Mouse (Mus musculus) CH12.LX (cell line): Measurements from ENCODE around the gene Coa7.

Experiments
- BHLHE40 ChIP-seq: IDR thresholded peaks from 2 replicates; pipeline ENCODE4 v1.6.1; 2011; ENCODE audit warnings: mild to moderate bottlenecking, low read depth, low read length, improper control_type of control experiment
- CTCF ChIP-seq, 2 experiments: IDR thresholded peaks in 1 of 2; conservative IDR thresholded peaks in 1 of 2; 2 replicates each; pipeline ENCODE4 v1.5.1; 2011 to 2012; ENCODE audit warnings: low read depth in 2 of 2, low read length in 2 of 2, improper control_type of control experiment in 1 of 2, inconsistent platforms in 1 of 2, mild to moderate bottlenecking in 1 of 2, moderate library complexity in 1 of 2
- E2F4 ChIP-seq: IDR thresholded peaks from 2 replicates; pipeline ENCODE4 v1.6.1; 2011; ENCODE audit warnings: low read depth, low read length, improper control_type of control experiment; ENCODE audit not compliant: insufficient replicate concordance
- ELF1 ChIP-seq: IDR thresholded peaks from 2 replicates; pipeline ENCODE4 v1.6.1; 2014; ENCODE audit warnings: low read depth, mild to moderate bottlenecking, inconsistent platforms, low read length, improper control_type of control experiment
- EP300 ChIP-seq: IDR thresholded peaks from 2 replicates; pipeline ENCODE4 v1.6.1; 2011; ENCODE audit warnings: low read length, improper control_type of control experiment
- HCFC1 ChIP-seq: IDR thresholded peaks from 2 replicates; pipeline ENCODE4 v1.6.1; 2012; ENCODE audit warnings: low read depth, mild to moderate bottlenecking, inconsistent platforms, low read length, improper control_type of control experiment
- MAX ChIP-seq: IDR thresholded peaks from 2 replicates; pipeline ENCODE4 v1.6.1; 2011; ENCODE audit warnings: low read length, improper control_type of control experiment
- MAZ ChIP-seq: IDR thresholded peaks from 2 replicates; pipeline ENCODE4 v1.6.1; 2012; ENCODE audit warnings: low read depth, mild to moderate bottlenecking, inconsistent platforms, low read length, improper control_type of control experiment, moderate library complexity
- POLR2A ChIP-seq: IDR thresholded peaks from 2 replicates; pipeline ENCODE4 v1.6.1; 2011; ENCODE audit warnings: low read depth, mild to moderate bottlenecking, improper control_type of control experiment, low read length
- SIN3A ChIP-seq: IDR thresholded peaks from 2 replicates; pipeline ENCODE4 v1.6.1; 2012; ENCODE audit warnings: low read length, improper control_type of control experiment, inconsistent platforms
- USF1 ChIP-seq: IDR thresholded peaks from 2 replicates; pipeline ENCODE4 v1.6.1; 2014; ENCODE audit warnings: low read depth, mild to moderate bottlenecking, inconsistent platforms, low read length, improper control_type of control experiment
- ZC3H11A ChIP-seq: IDR thresholded peaks from 2 replicates; pipeline ENCODE4 v1.6.1; 2012; ENCODE audit warnings: low read depth, mild to moderate bottlenecking, inconsistent platforms, low read length, improper control_type of control experiment

DNA sequence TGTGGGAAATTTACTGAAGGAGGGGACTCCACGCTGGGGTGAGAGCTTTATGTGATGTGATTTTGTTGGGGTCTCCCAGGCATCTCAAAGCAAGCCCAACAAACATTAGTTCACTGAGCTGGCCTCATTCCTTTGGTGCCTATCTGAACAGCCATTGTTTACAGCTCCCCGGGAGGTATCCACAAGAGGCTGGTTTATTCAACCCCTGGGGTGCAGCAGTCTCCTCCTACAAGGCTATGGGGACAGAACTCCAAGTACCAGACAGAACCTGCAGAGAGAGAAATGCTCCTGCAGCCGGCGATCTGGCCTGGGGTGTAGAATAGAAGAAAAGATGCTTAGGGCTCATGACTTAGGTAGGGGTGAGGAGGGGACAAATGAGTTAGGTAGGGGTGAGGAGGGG, 30.6 kb downstream of the Coa7 start:
- no peak for TF ChIP-seq POLR2A
- TF ChIP-seq CTCF (conservative IDR thresholded peaks at IDR 0.05 in 1 of 2, IDR thresholded peaks at IDR 0.05 in 1 of 2; ENCODE audit: low read depth in 2 of 2, low read length in 2 of 2) = no peak
- no peak for TF ChIP-seq ZC3H11A
- no peak for TF ChIP-seq HCFC1
- TF ChIP-seq MAZ = no peak
- no peak for TF ChIP-seq USF1
- TF ChIP-seq EP300 = no peak
- TF ChIP-seq SIN3A = no peak
- no peak for TF ChIP-seq E2F4
- no peak for TF ChIP-seq BHLHE40
- TF ChIP-seq MAX = no peak
- TF ChIP-seq ELF1 = no peak
